Mouse (Mus musculus) embryonic fibroblast, embryonic 13.5 days (primary cell): ENCODE results near the gene Dhx8.

Experiments
- CTCF ChIP-seq: IDR thresholded peaks from 2 replicates; pipeline ENCODE4 v1.5.1; 2011; ENCODE audit warnings: mild to moderate bottlenecking, control low read depth, low read length, moderate library complexity, borderline replicate concordance; ENCODE audit not compliant: insufficient read depth
- POLR2A ChIP-seq: IDR thresholded peaks from 2 replicates; pipeline ENCODE4 v1.6.1; 2011; ENCODE audit warnings: low read depth, mild to moderate bottlenecking, control low read depth, low read length, moderate library complexity

- peak; percentile 89 for TF ChIP-seq CTCF
- TF ChIP-seq POLR2A = no peak
Observed at GRCm38 (mm10) chr11:101813259-101813658, 80.5 kb downstream of the Dhx8 start.
